Mouse (Mus musculus): ENCODE results near the gene Plod1.
"Not testable (repeated sequence)": the region's sequence is repeated elsewhere in the genome, so short reads cannot be mapped to it uniquely, and the experiment has no call there.

The Plod1 gene

GRCm38 (mm10) chr4:147896411-147896810 lies 40.2 kb downstream of the Plod1 start:
- DNase-seq (ENCODE audit: low spot score in 2 of 2) = no peak

- no peak for DNase-seq (ENCODE audit: low spot score in 2 of 2)
Observed at GRCm38 (mm10) chr4:147895815-147896330, 40.7 kb downstream of the Plod1 start.

DNA sequence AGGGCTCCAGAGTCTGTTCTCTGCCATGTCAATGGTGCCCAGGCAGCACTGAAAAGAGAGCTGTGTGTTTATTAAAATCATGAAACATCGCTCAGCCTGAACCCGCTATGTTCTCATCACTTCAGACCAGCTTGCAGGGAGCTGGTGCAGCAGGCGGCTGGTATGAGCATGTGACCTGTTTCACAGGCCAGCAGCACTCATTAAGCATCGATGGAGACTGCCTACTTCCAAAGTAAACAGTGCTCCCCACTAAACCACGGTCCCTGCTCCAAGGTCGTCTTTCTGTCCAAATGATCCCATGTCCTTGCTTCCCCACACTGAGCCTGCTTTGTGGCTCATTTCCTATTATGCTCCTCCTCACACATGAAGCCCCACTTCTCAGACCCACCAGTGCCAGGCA lies 46.2 kb downstream of the Plod1 start:
- no peak for DNase-seq (ENCODE audit: low spot score in 2 of 2)

DNA sequence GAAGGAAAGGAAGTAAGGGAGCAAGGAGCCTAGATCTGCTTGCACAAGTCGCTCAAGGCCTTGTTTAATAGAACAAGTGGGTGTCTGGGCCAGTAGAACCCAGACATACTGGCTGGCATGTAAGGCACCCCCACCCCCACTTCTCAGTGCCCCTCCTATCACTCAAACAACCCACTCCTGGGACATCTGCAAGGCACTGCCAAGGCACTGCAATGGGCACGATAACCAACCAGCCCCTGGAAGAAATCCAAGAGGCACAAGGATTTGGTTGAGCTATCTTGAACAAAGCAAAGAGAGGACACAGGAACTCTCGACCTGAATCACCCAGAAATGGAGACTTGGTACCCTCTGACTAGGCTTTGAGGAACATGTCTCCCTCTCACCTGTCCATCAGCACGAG lies 48.3 kb downstream of the Plod1 start:
- DNase-seq (ENCODE audit: low spot score in 2 of 2) = no peak

GRCm38 (mm10) chr4:147887277-147887676 lies 49.3 kb downstream of the Plod1 start:
- no peak for DNase-seq (ENCODE audit: low spot score in 2 of 2)

- no peak for DNase-seq (ENCODE audit: low spot score in 2 of 2)
Observed at GRCm38 (mm10) chr4:147886158-147886557, 50.4 kb downstream of the Plod1 start.

DNA sequence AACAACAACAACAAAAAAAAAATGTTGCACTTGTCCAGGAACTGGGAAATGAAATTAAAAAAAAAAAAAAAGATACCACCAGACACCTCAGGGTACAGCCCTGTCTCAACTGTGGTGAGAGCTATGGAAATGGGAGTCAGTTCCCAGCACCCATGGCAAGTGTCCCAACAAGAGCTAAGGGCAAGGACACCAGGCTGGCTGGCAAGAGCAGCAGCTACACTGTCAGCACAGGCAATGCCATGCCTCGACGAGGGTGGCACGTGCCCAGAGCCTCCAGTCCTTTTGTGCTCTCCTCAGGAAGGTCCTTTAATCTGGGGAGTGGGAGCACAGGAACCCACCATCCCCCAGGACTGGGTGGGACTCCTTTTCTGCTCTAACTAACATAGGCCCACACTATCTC lies 52.4 kb downstream of the Plod1 start:
- no peak for DNase-seq (ENCODE audit: low spot score in 2 of 2)

DNA sequence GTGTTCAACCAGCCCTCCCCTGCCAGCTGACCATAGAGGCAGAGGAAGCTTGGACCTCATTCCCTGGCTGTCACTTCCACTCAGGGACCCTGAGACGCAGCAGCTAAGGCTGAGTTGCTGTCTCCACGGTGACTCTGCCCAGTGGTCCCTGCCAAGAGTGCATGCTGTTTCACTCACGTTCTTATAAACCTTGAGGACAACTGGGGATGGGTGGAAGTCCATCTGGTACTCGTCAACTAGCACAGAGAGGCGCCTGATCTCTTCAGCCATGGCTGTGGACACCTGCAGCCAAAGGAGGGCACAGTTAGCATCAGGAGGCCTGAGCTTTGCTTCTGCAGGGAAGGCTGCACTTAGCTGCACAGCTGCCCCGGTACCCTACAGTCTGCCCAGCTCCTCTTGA lies 53.5 kb downstream of the Plod1 start:
- no peak for DNase-seq (ENCODE audit: low spot score in 2 of 2)

- no peak for DNase-seq (ENCODE audit: low spot score in 2 of 2)
Observed at GRCm38 (mm10) chr4:147881792-147882191, 54.8 kb downstream of the Plod1 start.

DNA sequence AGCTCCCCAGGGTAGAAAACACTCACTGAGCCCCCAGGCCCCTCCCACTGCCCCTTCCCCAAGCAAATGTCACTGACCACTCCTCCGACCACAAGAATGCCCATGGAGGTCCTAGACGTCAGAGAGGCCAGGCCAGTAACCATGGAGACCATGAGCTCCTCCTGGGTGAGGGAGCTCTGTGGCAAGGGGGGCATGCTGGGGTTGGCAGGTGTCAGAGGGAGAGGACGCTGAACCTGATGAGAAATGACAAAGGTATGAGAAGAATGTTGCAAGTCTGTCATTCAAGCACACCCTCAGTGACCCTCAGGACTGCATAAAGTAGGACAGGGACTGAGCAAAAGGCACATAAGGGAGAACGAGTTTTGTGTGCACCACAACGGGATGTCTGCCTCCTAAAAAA lies 56.7 kb downstream of the Plod1 start:
- no peak for DNase-seq (ENCODE audit: low spot score in 2 of 2)

- DNase-seq (ENCODE audit: low spot score in 2 of 2) = no peak
Observed at GRCm38 (mm10) chr4:147879456-147879855, 57.1 kb downstream of the Plod1 start.

- DNase-seq (ENCODE audit: low spot score in 2 of 2) = no peak
Observed at GRCm38 (mm10) chr4:147878537-147878936, 58.0 kb downstream of the Plod1 start.

- no peak for DNase-seq (ENCODE audit: low spot score in 2 of 2)
Observed at GRCm38 (mm10) chr4:147875852-147876575, 60.6 kb downstream of the Plod1 start.

DNA sequence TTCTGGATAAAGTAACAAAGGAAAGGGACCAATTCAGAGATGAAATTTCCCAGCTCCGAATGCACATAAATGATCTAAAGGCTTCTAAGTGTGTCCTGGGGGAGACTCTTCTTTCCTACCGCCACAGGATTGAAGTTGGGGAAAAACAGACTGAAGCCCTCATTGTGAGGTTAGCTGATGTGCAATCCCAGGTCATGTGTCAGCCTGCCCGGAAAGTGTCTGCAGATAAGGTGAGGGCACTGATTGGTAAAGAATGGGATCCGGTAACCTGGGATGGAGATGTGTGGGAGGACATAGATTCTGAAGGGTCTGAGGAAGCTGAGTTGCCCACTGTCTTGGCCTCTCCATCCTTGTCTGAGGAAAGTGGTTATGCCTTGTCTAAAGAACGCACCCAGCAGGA lies 67.3 kb downstream of the Plod1 start:
- DNase-seq (ENCODE audit: low spot score in 2 of 2) = no peak

DNA sequence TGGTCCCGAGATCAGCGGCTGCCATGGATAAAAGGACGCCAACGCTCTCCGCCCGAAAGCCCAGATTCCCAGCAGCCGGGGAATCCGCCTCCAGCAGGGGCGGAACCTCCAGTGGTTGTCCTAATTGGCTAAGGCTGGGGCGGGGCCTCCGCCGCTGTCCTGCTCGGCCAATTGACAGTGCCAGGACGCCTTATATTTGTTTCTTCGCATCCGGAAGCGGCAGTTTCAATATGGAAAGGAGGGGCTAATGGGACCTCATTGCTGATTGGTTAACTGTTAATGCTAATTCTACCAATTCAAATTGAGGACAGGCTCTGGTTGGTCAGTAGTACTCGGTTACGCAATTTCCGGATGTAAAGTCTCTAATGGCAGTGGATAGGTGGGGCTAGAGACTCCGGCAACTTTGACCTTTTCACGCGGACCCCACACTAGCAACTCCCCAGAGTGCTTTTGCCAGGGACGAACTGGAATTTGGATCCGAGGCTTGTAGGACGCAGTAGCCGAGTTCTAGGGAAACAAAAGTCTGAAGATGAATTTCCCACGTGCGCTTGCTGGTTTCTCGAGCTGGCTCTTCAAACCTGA lies 68.0 kb downstream of the Plod1 start, which contains the start of the genes Miip and Fv1:
Gene Miip, minus strand, starts transcription at position 367 of the 582 bp plus-strand sequence.
Gene Fv1, plus strand, starts transcription at position 530 of the 582 bp plus-strand sequence.
- DNase-seq (ENCODE audit: low spot score in 2 of 2) = peak; percentile 94 to 98

- no peak for DNase-seq (ENCODE audit: low spot score in 2 of 2)
Observed at GRCm38 (mm10) chr4:147867563-147868449, 68.8 kb downstream of the Plod1 start.

DNA sequence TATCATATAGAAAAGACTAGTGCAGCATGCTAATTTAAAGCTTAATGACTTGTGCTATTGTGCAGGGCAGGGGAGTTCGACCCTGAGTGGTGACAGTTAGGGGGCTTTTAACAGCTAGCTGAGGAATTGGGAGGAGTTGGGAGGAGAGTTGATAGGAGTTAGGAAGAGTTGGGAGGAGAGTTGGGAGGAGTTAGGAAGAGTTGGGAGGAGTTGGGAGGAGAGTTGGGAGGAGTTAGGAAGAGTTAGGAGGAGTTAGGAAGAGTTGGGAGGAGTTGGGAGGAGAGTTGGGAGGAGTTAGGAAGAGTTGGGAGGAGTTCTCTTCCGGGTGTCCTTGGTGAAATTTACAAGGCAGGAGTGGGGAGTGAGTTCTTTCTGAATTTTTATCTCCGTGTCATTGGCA lies 69.8 kb downstream of the Plod1 start:
- not testable (repeated sequence) for DNase-seq (ENCODE audit: low spot score in 2 of 2)

GRCm38 (mm10) chr4:147866056-147866455 lies 70.5 kb downstream of the Plod1 start:
- DNase-seq (ENCODE audit: low spot score in 2 of 2) = no peak

DNA sequence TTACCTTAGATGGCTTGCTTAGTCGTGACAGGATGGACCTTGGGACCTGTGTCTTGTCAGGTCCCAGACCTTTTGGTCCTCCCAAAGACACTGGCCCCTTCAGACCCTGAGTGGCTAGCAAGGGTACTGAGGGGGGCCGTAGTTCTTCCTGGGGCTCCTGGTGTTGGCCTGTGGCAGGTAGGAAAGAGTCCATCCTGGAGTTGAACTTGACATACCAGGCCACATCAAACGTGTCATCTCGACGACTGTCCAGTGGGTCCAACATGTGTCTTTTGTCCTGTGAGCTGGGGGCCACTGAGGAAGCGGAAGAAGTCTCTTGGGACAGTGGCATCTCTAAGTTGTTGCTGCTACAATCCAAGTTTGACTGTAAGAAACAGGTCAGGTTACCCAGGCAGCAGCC lies 70.9 kb downstream of the Plod1 start:
- DNase-seq (ENCODE audit: low spot score in 2 of 2) = no peak

DNA sequence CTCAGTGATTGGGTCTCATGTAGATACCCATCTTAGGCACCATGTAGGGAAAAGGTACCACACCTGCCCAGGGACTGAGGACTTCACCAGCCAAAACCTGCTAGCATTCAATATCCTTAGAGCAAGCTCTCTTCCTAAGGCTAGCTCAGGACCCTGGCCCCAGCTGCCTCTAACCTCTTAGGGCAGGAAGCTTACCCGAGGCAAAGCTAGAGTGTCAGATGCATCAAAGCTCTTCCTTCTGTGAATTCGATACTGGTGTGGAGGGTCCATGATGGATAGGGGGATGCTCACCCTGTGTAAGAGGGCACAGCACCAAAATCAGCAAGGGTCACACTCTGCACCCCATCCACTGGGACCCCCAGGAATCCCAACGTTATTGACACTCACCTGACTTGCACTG lies 74.5 kb downstream of the Plod1 start:
- DNase-seq (ENCODE audit: low spot score in 2 of 2) = no peak
